Mouse (Mus musculus) liver, postnatal 0 days (tissue): ENCODE results near the gene Adamtsl2. TPM values are rescaled to one million over a fixed set of nuclear protein-coding genes. Genes with fewer than 3 reads are reported as not detected.

ENCODE experiments used
- ATAC-seq: fragments of 200-750 bp; cut with Nextera tagmentation; 2 replicates; pipeline ENCODE4 v1.8.0; 2017; ENCODE audit warnings: mild to moderate bottlenecking, moderate library complexity
- DNase-seq: peaks from one replicate; pipeline ENCODE4 v3.0.0-alpha.2; 2016
- H3K27ac ChIP-seq: fragments of 300-500 bp; sonication (generic); 2 replicates; pipeline ENCODE4 v1.5.1; 2014; ENCODE audit warnings: antibody characterized with exemption, moderate library complexity, mild to moderate bottlenecking, low read depth
- H3K27me3 ChIP-seq: fragments of 300-500 bp; sonication (generic); 2 replicates; pipeline ENCODE4 v1.6.1; 2014; ENCODE audit warnings: low read length, control low read depth, mixed read lengths; ENCODE audit not compliant: insufficient read depth
- H3K36me3 ChIP-seq: fragments of 300-500 bp; sonication (generic); replicated peaks from 2 replicates; pipeline ENCODE4 v1.6.1; 2014; ENCODE audit warnings: mild to moderate bottlenecking, control low read depth, low read length, moderate library complexity, mixed read lengths; ENCODE audit not compliant: insufficient read depth
- H3K4me1 ChIP-seq: fragments of 300-500 bp; sonication (generic); 2 replicates; pipeline ENCODE4 v1.6.1; 2014; ENCODE audit warnings: antibody characterized with exemption, mild to moderate bottlenecking, control low read depth; ENCODE audit not compliant: insufficient read depth
- H3K4me2 ChIP-seq: fragments of 300-500 bp; sonication (generic); 2 replicates; pipeline ENCODE4 v1.6.1; 2014; ENCODE audit warnings: low read depth, mild to moderate bottlenecking, low read length, moderate library complexity, mixed read lengths
- H3K4me3 ChIP-seq: fragments of 300-500 bp; sonication (generic); 2 replicates; pipeline ENCODE4 v1.5.1; 2014; ENCODE audit warnings: low read depth, low read length
- H3K9ac ChIP-seq: fragments of 300-500 bp; sonication (generic); replicated peaks from 2 replicates; pipeline ENCODE4 v1.6.1; 2014; ENCODE audit warnings: mild to moderate bottlenecking, moderate library complexity
- H3K9me3 ChIP-seq: fragments of 300-500 bp; sonication (generic); 2 replicates; pipeline ENCODE4 v1.6.1; 2016; ENCODE audit warnings: mild to moderate bottlenecking, control low read depth, low read length, mixed read lengths
- CTCF ChIP-seq: sonication (generic); IDR thresholded peaks from 2 replicates; pipeline ENCODE4 v1.5.1; 2016; ENCODE audit warnings: antibody characterized with exemption, low read depth
- EP300 ChIP-seq: IDR thresholded peaks from 2 replicates; pipeline ENCODE4 v1.6.1; 2016; ENCODE audit warnings: antibody characterized with exemption, low read depth, mild to moderate bottlenecking
- WGBS: fragments of 180-500 bp; shearing (Covaris S2); extraction: QIAGEN DNeasy Blood & Tissue Kit; methylation state at CpG from one replicate; pipeline ENCODE4 v1.1.7; 2014; ENCODE audit not compliant: insufficient replicate concordance; 5-methylcytosine and 5-hydroxymethylcytosine counted together
- polyA plus RNA-seq: library from polyadenylated mRNA; unstranded; fragments of >200 nt; fragmentation: Nextera tagmentation; extraction: Ambion mirVana; gene quantifications from 2 replicates; pipeline ENCODE4 v1.2.1, GENCODE M21; 2015

Gene Adamtsl2
- polyA plus RNA-seq, 1 experiment from 2014 or later, result 1.1 TPM

GRCm38 (mm10) chr2:27058251-27058650, 20.9 kb upstream of the Adamtsl2 start:
- H3K4me2 ChIP-seq, result no peak overlapping the region
- ATAC-seq (no peak), DNase-seq (no peak)
- H3K27me3 ChIP-seq, result no peaks in the 10 kb centered on the region
- H3K27ac ChIP-seq, result no peak overlapping the region
- no peak overlapping the region for H3K9ac ChIP-seq
- TF ChIP-seq EP300, result no peak
- TF ChIP-seq CTCF, result no peak
- WGBS, result 49% methylated on average over 4 of the region's 4 CpGs
- H3K4me1 ChIP-seq, result no peaks in the 10 kb centered on the region
- no peaks in the 10 kb centered on the region for H3K36me3 ChIP-seq
- H3K4me3 ChIP-seq, result no peak overlapping the region
- H3K9me3 ChIP-seq, result no peaks in the 10 kb centered on the region

GRCm38 (mm10) chr2:27058751-27059150, 20.4 kb upstream of the Adamtsl2 start:
- Histone ChIP-seq H3K36me3 (no peaks in the 10 kb centered on the region), H3K27ac (no peak overlapping the region), H3K9ac (no peak overlapping the region), H3K27me3 (no peaks in the 10 kb centered on the region), H3K4me3 (no peak overlapping the region), H3K4me1 (no peaks in the 10 kb centered on the region), H3K9me3 (no peaks in the 10 kb centered on the region), H3K4me2 (no peak overlapping the region)
- WGBS, result 38% methylated on average over 12 of the region's 12 CpGs
- TF ChIP-seq CTCF (no peak), EP300 (no peak)
- DNase-seq (no peak), ATAC-seq (no peak)

GRCm38 (mm10) chr2:27059187-27059586, 20.0 kb upstream of the Adamtsl2 start:
- WGBS, result 76% methylated on average over 9 of the region's 9 CpGs
- H3K4me2 ChIP-seq, result no peak overlapping the region

GRCm38 (mm10) chr2:27067124-27067523, 12.1 kb upstream of the Adamtsl2 start:
- H3K4me3 ChIP-seq, result no peak overlapping the region
- no peaks in the 10 kb centered on the region for H3K4me1 ChIP-seq
- DNase-seq (no peak), ATAC-seq (no peak)
- H3K4me2 ChIP-seq, result no peak overlapping the region
- no peak overlapping the region for H3K27ac ChIP-seq
- TF ChIP-seq EP300, result no peak
- TF ChIP-seq CTCF, result no peak
- no peaks in the 10 kb centered on the region for H3K36me3 ChIP-seq
- no peaks in the 10 kb centered on the region for H3K9me3 ChIP-seq
- no peaks in the 10 kb centered on the region for H3K27me3 ChIP-seq
- H3K9ac ChIP-seq, result no peak overlapping the region
- WGBS, result 76% methylated on average over 2 of the region's 2 CpGs

More at GRCm38 (mm10) chr2:27059187-27059586, 20.0 kb upstream of the Adamtsl2 start:
- Histone ChIP-seq H3K9me3 (no peaks in the 10 kb centered on the region), H3K27ac (no peak overlapping the region), H3K9ac (no peak overlapping the region), H3K4me3 (no peak overlapping the region), H3K27me3 (no peaks in the 10 kb centered on the region), H3K4me1 (no peaks in the 10 kb centered on the region), H3K36me3 (no peaks in the 10 kb centered on the region)
- ATAC-seq (no peak), DNase-seq (no peak)
- TF ChIP-seq EP300 (no peak), CTCF (no peak)

GRCm38 (mm10) chr2:27067996-27068395, 11.2 kb upstream of the Adamtsl2 start:
- ATAC-seq (no peak), DNase-seq (no peak)
- H3K4me2 ChIP-seq, result no peak overlapping the region
- no peaks in the 10 kb centered on the region for H3K9me3 ChIP-seq
- WGBS, result 57% methylated on average over 2 of the region's 2 CpGs
- no peak overlapping the region for H3K4me3 ChIP-seq
- TF ChIP-seq CTCF (no peak), EP300 (no peak)
- H3K4me1 ChIP-seq, result no peaks in the 10 kb centered on the region
- no peaks in the 10 kb centered on the region for H3K27me3 ChIP-seq
- no peak overlapping the region for H3K9ac ChIP-seq
- H3K27ac ChIP-seq, result no peak overlapping the region
- no peaks in the 10 kb centered on the region for H3K36me3 ChIP-seq

- 52% methylated on average over 3 of the region's 3 CpGs for WGBS
- ATAC-seq, result no peak
Observed at GRCm38 (mm10) chr2:27069646-27070045, 9.5 kb upstream of the Adamtsl2 start.

More at GRCm38 (mm10) chr2:27069646-27070045, 9.5 kb upstream of the Adamtsl2 start:
- TF ChIP-seq EP300 (no peak), CTCF (no peak)
- no peak overlapping the region for H3K4me2 ChIP-seq
- no peaks in the 10 kb centered on the region for H3K36me3 ChIP-seq
- H3K27me3 ChIP-seq, result no peaks in the 10 kb centered on the region
- no peaks in the 10 kb centered on the region for H3K9me3 ChIP-seq
- no peaks in the 10 kb centered on the region for H3K4me1 ChIP-seq
- no peak for DNase-seq
- no peak overlapping the region for H3K4me3 ChIP-seq
- no peak overlapping the region for H3K9ac ChIP-seq
- H3K27ac ChIP-seq, result no peak overlapping the region
